Comparison of ENCODE assay signal across 12 mouse cellular contexts in the genomic region with DNA sequence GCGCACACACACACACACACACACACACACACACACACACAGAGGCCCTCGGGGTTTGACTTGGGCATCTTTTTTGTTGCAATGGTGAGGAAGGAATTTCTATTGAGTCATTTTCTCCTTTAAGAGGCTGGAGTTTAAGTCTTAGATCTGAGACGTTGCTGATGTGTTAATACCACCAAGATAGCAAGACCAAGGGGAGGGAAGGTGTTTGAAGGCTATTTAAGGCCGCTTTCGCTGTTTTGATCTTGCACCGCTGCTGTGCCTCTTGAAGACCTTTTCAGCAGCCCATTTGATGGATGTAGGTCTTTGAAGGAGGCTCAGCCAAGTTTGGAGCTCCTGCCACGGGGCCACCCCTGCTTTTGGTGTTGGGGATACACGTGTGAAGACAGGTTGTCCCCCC. TPM values are rescaled to one million over a fixed set of nuclear protein-coding genes. Genes with fewer than 3 reads are reported as not detected.
DNase-seq lines count a peak whose midpoint lies in the region; ATAC-seq and TF ChIP-seq lines count a peak whose summit lies in the region.
"Had no signal": no experiment of that assay in that cellular context is flagged by ENCODE, and none has a peak within 500 bp of the region (broad histone marks: within the 10 kb centered on the region; RNA-seq: fewer than 3 reads in every experiment).

No protein-coding gene starts in this region.

- no peak for ATAC-seq in heart, embryonic 11.5 days (replicated peaks; ENCODE audit: insufficient number of reproducible peaks, low FRiP score, low TSS enrichment)
- ATAC-seq in embryonic facial prominence, embryonic 14.5 days (ENCODE audit: low read depth), result no peak
- ATAC-seq in hindbrain, postnatal 0 days, result no peak
- no peak for ATAC-seq in midbrain, embryonic 16.5 days
- no peak for ATAC-seq in kidney, embryonic 15.5 days (replicated peaks; ENCODE audit: low FRiP score)
- ATAC-seq in granulocyte monocyte progenitor cell, adult 5-6 weeks (replicated peaks; ENCODE audit: poor library complexity, severe bottlenecking), result no peak

- H3K4me1 ChIP-seq in heart, embryonic 11.5 days (ENCODE audit: control insufficient read depth, insufficient read depth, low read length), result peaks cover 58% of the 10 kb centered on the region
- H3K4me1 ChIP-seq in embryonic facial prominence, embryonic 14.5 days (ENCODE audit: control insufficient read depth, insufficient read depth, low read length), result peaks cover 63% of the 10 kb centered on the region
- peaks cover 51% of the 10 kb centered on the region for H3K4me1 ChIP-seq in hindbrain, postnatal 0 days (ENCODE audit: insufficient read depth, low read length)
- peaks cover 73% of the 10 kb centered on the region for H3K4me1 ChIP-seq in midbrain, embryonic 16.5 days (ENCODE audit: control insufficient read depth, insufficient read depth, low read length)
- peaks cover 79% of the 10 kb centered on the region for H3K4me1 ChIP-seq in kidney, embryonic 15.5 days

- no peak for DNase-seq in heart, adult 18-20 months
- DNase-seq in embryonic facial prominence, embryonic 14.5 days (ENCODE audit: low spot score), result no peak
- DNase-seq in hindbrain, postnatal 0 days (ENCODE audit: low spot score), result no peak
- no peak for DNase-seq in urinary bladder, postnatal 14 days (ENCODE audit: low spot score)
- DNase-seq: kidney, adult 18-20 months; layer of hippocampus, postnatal 36 days; liver, embryonic 13.5 days; thymus, adult 18-20 months had no signal

- peaks cover 6% of the 10 kb centered on the region; the same call in 1 of the 2 replicates for H3K27me3 ChIP-seq in heart, embryonic 11.5 days (ENCODE audit: control insufficient read depth, insufficient read depth, low read length)
- H3K27me3 ChIP-seq in embryonic facial prominence, embryonic 14.5 days (replicated peaks; ENCODE audit: control insufficient read depth, insufficient read depth, low read length), result no peaks in the 10 kb centered on the region
- H3K27me3 ChIP-seq in hindbrain, postnatal 0 days (ENCODE audit: insufficient read depth, low read length), result no peaks in the 10 kb centered on the region
- H3K27me3 ChIP-seq in midbrain, embryonic 16.5 days (ENCODE audit: control insufficient read depth, insufficient read depth, low read depth, low read length), result no peaks in the 10 kb centered on the region
- no peaks in the 10 kb centered on the region for H3K27me3 ChIP-seq in kidney, embryonic 15.5 days

- no peak for TF ChIP-seq CTCF in hindbrain, postnatal 0 days (IDR thresholded peaks at IDR 0.05; ENCODE audit: low read depth)

- H3K4me2 ChIP-seq in heart, embryonic 11.5 days, result peak overlapping the region; percentile 3; the same call in 1 of the 2 replicates
- peak overlapping the region; percentile 60 for H3K4me2 ChIP-seq in embryonic facial prominence, embryonic 14.5 days (ENCODE audit: low read depth, low read length)
- peak overlapping the region; percentile 93 for H3K4me2 ChIP-seq in hindbrain, postnatal 0 days (ENCODE audit: low read depth, low read length)
- peak overlapping the region; percentile 88 for H3K4me2 ChIP-seq in midbrain, embryonic 16.5 days (ENCODE audit: low read length)
- H3K4me2 ChIP-seq in kidney, embryonic 15.5 days, result no peak overlapping the region
- H3K4me2 ChIP-seq: liver, embryonic 13.5 days had no signal

- no peaks in the 10 kb centered on the region for H3K9me3 ChIP-seq in heart, embryonic 11.5 days (replicated peaks; ENCODE audit: control insufficient read depth, low read length)
- H3K9me3 ChIP-seq in embryonic facial prominence, embryonic 14.5 days (ENCODE audit: control insufficient read depth, low read length), result no peaks in the 10 kb centered on the region
- no peaks in the 10 kb centered on the region for H3K9me3 ChIP-seq in hindbrain, postnatal 0 days (ENCODE audit: low read length)
- no peaks in the 10 kb centered on the region for H3K9me3 ChIP-seq in midbrain, embryonic 16.5 days (replicated peaks; ENCODE audit: control insufficient read depth, low read length, poor library complexity, severe bottlenecking)
- H3K9me3 ChIP-seq in kidney, embryonic 15.5 days (replicated peaks), result no peaks in the 10 kb centered on the region
- H3K9me3 ChIP-seq: liver, embryonic 13.5 days had no signal

- WGBS in heart, embryonic 11.5 days (ENCODE audit: insufficient replicate concordance), result 22% methylated on average over 8 of the region's 8 CpGs
- WGBS in embryonic facial prominence, embryonic 14.5 days, result 39% methylated on average over 8 of the region's 8 CpGs
- WGBS in hindbrain, postnatal 0 days, result 28% methylated on average over 8 of the region's 8 CpGs
- 16% methylated on average over 8 of the region's 8 CpGs for WGBS in midbrain, embryonic 16.5 days
- WGBS in kidney, embryonic 15.5 days, result 57% methylated on average over 8 of the region's 8 CpGs

- H3K9ac ChIP-seq in heart, embryonic 11.5 days (ENCODE audit: low read depth, low read length), result no peak overlapping the region
- H3K9ac ChIP-seq in embryonic facial prominence, embryonic 14.5 days (ENCODE audit: low read depth, low read length), result peak overlapping the region; percentile 17; the same call in 1 of the 2 replicates
- H3K9ac ChIP-seq in hindbrain, postnatal 0 days (replicated peaks; ENCODE audit: low read length), result no peak overlapping the region
- no peak overlapping the region for H3K9ac ChIP-seq in midbrain, embryonic 16.5 days (ENCODE audit: low read depth, low read length)
- H3K9ac ChIP-seq in kidney, embryonic 15.5 days, result no peak overlapping the region
- H3K9ac ChIP-seq: liver, embryonic 13.5 days had no signal

- 0 out of 2 replicates have a peak overlapping the region, but pooled peaks have one; percentile 10 for H3K27ac ChIP-seq in heart, embryonic 11.5 days (ENCODE audit: low read depth, low read length)
- no peak overlapping the region; the same call in 1 of the 2 replicates for H3K27ac ChIP-seq in embryonic facial prominence, embryonic 14.5 days (replicated peaks; ENCODE audit: low read depth, low read length)
- H3K27ac ChIP-seq in hindbrain, postnatal 0 days, result peak overlapping the region; percentile 20; the same call in 1 of the 2 replicates
- H3K27ac ChIP-seq in midbrain, embryonic 16.5 days (ENCODE audit: low read length), result peak overlapping the region; percentile 10; the same call in 1 of the 2 replicates
- H3K27ac ChIP-seq in kidney, embryonic 15.5 days, result no peak overlapping the region
- H3K27ac ChIP-seq: liver, embryonic 13.5 days had no signal

- peaks cover 8% of the 10 kb centered on the region; the same call in 1 of the 2 replicates for H3K36me3 ChIP-seq in heart, embryonic 11.5 days (ENCODE audit: control insufficient read depth, insufficient read depth, low read length)
- peaks cover 35% of the 10 kb centered on the region for H3K36me3 ChIP-seq in embryonic facial prominence, embryonic 14.5 days (ENCODE audit: control insufficient read depth, insufficient read depth, low read length)
- H3K36me3 ChIP-seq in hindbrain, postnatal 0 days (ENCODE audit: insufficient read depth, low read length), result peaks cover 15% of the 10 kb centered on the region; the same call in 1 of the 2 replicates
- peaks cover 9% of the 10 kb centered on the region; the same call in 1 of the 2 replicates for H3K36me3 ChIP-seq in midbrain, embryonic 16.5 days (ENCODE audit: control insufficient read depth, insufficient read depth, low read length)
- peaks cover 30% of the 10 kb centered on the region for H3K36me3 ChIP-seq in kidney, embryonic 15.5 days
- H3K36me3 ChIP-seq: liver, embryonic 13.5 days had no signal

- H3K4me3 ChIP-seq in heart, embryonic 11.5 days (ENCODE audit: low read depth, low read length), result no peak overlapping the region
- peak overlapping the region; percentile 14 for H3K4me3 ChIP-seq in embryonic facial prominence, embryonic 14.5 days (ENCODE audit: low read depth, low read length)
- H3K4me3 ChIP-seq in hindbrain, postnatal 0 days (ENCODE audit: low read length), result no peak overlapping the region
- no peak overlapping the region for H3K4me3 ChIP-seq in midbrain, embryonic 16.5 days (ENCODE audit: low read depth, low read length)
- H3K4me3 ChIP-seq in kidney, embryonic 15.5 days (replicated peaks), result no peak overlapping the region
- H3K4me3 ChIP-seq: liver, embryonic 13.5 days had no signal

RNA-seq across cellular contexts. Expression of gene Axin2, which starts 7.9 kb away (rescaled TPM):
- 2.9 and 3.0 TPM in 2 replicates for polyA plus RNA-seq in heart, embryonic 11.5 days (2014; fragmentation: Nextera tagmentation; extraction: Ambion mirVana)
- 1 to 10 TPM; 3.5 to 4.7 TPM for total RNA-seq in heart, adult 18-20 months (2021)
- 11.4 and 11.8 TPM in 2 replicates for polyA plus RNA-seq in embryonic facial prominence, embryonic 14.5 days (2014; fragmentation: Nextera tagmentation; extraction: Ambion mirVana)
- 31.8 and 38.0 TPM in 2 replicates for total RNA-seq in hindbrain, postnatal 0 days (2014; rRNA removed)
- 5.9 and 6.0 TPM in 2 replicates for polyA plus RNA-seq in hindbrain, postnatal 0 days (2015; fragmentation: Nextera tagmentation; extraction: Ambion mirVana)
- 9.3 and 11.3 TPM in 2 replicates for polyA plus RNA-seq in midbrain, embryonic 16.5 days (2015; fragmentation: Nextera tagmentation; extraction: Ambion mirVana)
- 5.8 and 7.0 TPM in 2 replicates for polyA plus RNA-seq in kidney, embryonic 15.5 days (2015; fragmentation: Nextera tagmentation; extraction: Ambion mirVana)
- 1.1 and 1.7 TPM in 2 replicates for total RNA-seq in granulocyte monocyte progenitor cell, adult 5-6 weeks (2014; fragmentation: Nextera tagmentation)
- total RNA-seq in granulocyte monocyte progenitor cell, adult 5-6 weeks (2017), result 0.34 and 0.67 TPM in 2 replicates

Comparison
In these comparisons a context has a peak if more than half of its experiments do, and no peak if none do; other contexts are left out.
1. H3K27ac ChIP-seq: peak in heart, embryonic 11.5 days (single experiment), hindbrain, postnatal 0 days (single experiment) and midbrain, embryonic 16.5 days (single experiment); none in embryonic facial prominence, embryonic 14.5 days (single experiment) and kidney, embryonic 15.5 days (single experiment).